Mouse (Mus musculus): ENCODE results near the gene Rab24.

Gene Rab24

GRCm38 (mm10) chr13:55321434-55322129, at the start of gene Rab24:
TSS of gene Rab24 (minus strand) at chr13:55321946.
- DNase-seq (ENCODE audit: low spot score): peak; percentile 81

GRCm38 (mm10) chr13:55371007-55371681, 49.4 kb upstream of the Rab24 start:
- DNase-seq (ENCODE audit: low spot score): no peak

GRCm38 (mm10) chr13:55370234-55370633, 48.5 kb upstream of the Rab24 start:
- DNase-seq (ENCODE audit: low spot score): no peak

GRCm38 (mm10) chr13:55369531-55370114, 47.9 kb upstream of the Rab24 start, which contains the start of gene Rgs14:
TSS of gene Rgs14 (plus strand) at chr13:55369732.
- DNase-seq (ENCODE audit: low spot score): peak; percentile 56

GRCm38 (mm10) chr13:55368401-55368800, 46.7 kb upstream of the Rab24 start:
- no peak for DNase-seq (ENCODE audit: low spot score)

- peak; percentile 92 for DNase-seq (ENCODE audit: low spot score)
These were observed 40.8 kb upstream of the Rab24 start, which contains the start of gene Lman2 for GRCm38 (mm10) chr13:55362453-55363060. TSS of gene Lman2 (minus strand) at chr13:55362783.

- DNase-seq (ENCODE audit: low spot score): peak; percentile 17
These were observed 40.3 kb upstream of the Rab24 start for GRCm38 (mm10) chr13:55361974-55362452.

GRCm38 (mm10) chr13:55361145-55361544, 39.4 kb upstream of the Rab24 start:
- no peak for DNase-seq (ENCODE audit: low spot score)

GRCm38 (mm10) chr13:55346745-55347144, 25.0 kb upstream of the Rab24 start:
- no peak for DNase-seq (ENCODE audit: low spot score)

- no peak for DNase-seq (ENCODE audit: low spot score)
These were observed 22.5 kb upstream of the Rab24 start for GRCm38 (mm10) chr13:55344286-55344685.

- no peak for DNase-seq (ENCODE audit: low spot score)
These were observed 20.7 kb upstream of the Rab24 start for GRCm38 (mm10) chr13:55342469-55342868.

GRCm38 (mm10) chr13:55339259-55339658, 17.5 kb upstream of the Rab24 start:
- no peak for DNase-seq (ENCODE audit: low spot score)

GRCm38 (mm10) chr13:55338131-55339054, 16.6 kb upstream of the Rab24 start:
- no peak for DNase-seq (ENCODE audit: low spot score)

GRCm38 (mm10) chr13:55337341-55337975, 15.7 kb upstream of the Rab24 start:
- DNase-seq (ENCODE audit: low spot score): no peak

GRCm38 (mm10) chr13:55335701-55336100, 14.0 kb upstream of the Rab24 start:
- DNase-seq (ENCODE audit: low spot score): no peak

GRCm38 (mm10) chr13:55332331-55332730, 10.6 kb upstream of the Rab24 start:
- no peak for DNase-seq (ENCODE audit: low spot score)

- DNase-seq (ENCODE audit: low spot score): no peak
These were observed 9.0 kb upstream of the Rab24 start for GRCm38 (mm10) chr13:55330567-55331400.

GRCm38 (mm10) chr13:55329683-55330566, 8.2 kb upstream of the Rab24 start, which contains the start of gene Mxd3:
TSS of gene Mxd3 (minus strand) at chr13:55329823.
- DNase-seq (ENCODE audit: low spot score): peak; percentile 91
